Mouse (Mus musculus): ENCODE results near the gene Ndufb6. TPM values are rescaled to one million over a fixed set of nuclear protein-coding genes. Genes with fewer than 3 reads are reported as not detected.

Gene Ndufb6
- total and polyA plus RNA-seq, 3 experiments, result 159 to 253 (median 205) TPM

DNA sequence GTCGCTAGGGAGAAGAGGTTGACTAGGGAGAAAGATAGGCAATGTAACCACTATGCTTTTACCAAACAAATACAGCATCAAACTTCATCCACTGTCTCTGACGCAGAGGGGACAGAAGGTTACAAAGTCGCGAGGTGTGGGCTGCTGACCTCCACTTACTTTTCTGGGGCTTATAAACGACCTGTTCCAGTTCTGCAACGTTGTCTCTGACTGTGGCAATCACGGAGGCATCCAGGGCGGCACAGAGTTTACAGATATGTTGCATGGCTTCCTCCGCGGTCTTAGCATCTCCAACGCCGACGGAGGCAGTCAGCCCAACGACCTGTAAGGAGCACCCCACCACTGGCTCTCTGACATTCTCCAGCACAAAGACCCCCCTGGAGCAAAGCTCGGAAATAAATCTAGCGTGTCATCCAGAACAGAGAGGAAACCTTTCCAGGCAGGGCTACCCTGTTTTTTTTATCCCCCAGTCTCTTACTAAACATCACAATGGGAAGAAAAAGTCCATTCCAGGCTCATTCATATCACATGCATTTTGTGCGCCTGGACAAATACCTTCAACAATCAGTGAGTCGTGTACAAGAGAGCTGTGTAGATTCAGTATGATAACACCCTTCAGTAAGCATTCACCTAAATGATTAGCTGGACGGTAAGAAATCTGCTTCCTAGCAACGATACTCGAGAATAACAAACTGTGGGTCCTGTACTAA is 57.2 kb downstream of the Ndufb6 start:
- no peak for DNase-seq (ENCODE audit: extremely low read depth)
- no peak overlapping the region for H3K27ac ChIP-seq (ENCODE audit: insufficient read depth, low read depth)
- H3K9me3 ChIP-seq (replicated peaks; ENCODE audit: low read length), result no peaks in the 10 kb centered on the region
- no peaks in the 10 kb centered on the region for H3K79me2 ChIP-seq (replicated peaks; ENCODE audit: control insufficient read depth, extremely low read depth, insufficient read depth, poor library complexity, severe bottlenecking)
- TF ChIP-seq ZC3H11A (IDR thresholded peaks at IDR 0.05; ENCODE audit: low read depth, low read length) (no peak), CHD2 (IDR thresholded peaks at IDR 0.05; ENCODE audit: low read length) (no peak), MYC (IDR thresholded peaks at IDR 0.05; ENCODE audit: low read depth, low read length) (no peak), ETS1 (conservative IDR thresholded peaks at IDR 0.05; ENCODE audit: low read depth, low read length) (no peak), IRF4 (IDR thresholded peaks at IDR 0.05; ENCODE audit: low read depth, low read length) (no peak), EP300 (IDR thresholded peaks at IDR 0.05; ENCODE audit: low read length) (no peak), HCFC1 (IDR thresholded peaks at IDR 0.05; ENCODE audit: low read depth, low read length) (no peak), NRF1 (IDR thresholded peaks at IDR 0.05; ENCODE audit: low read depth, low read length) (no peak), SIN3A (IDR thresholded peaks at IDR 0.05; ENCODE audit: low read length) (no peak), SMC3 (IDR thresholded peaks at IDR 0.05; ENCODE audit: low read depth, low read length) (no peak), MAX (IDR thresholded peaks at IDR 0.05; ENCODE audit: low read length) (no peak), USF1 (IDR thresholded peaks at IDR 0.05; ENCODE audit: low read depth, low read length) (no peak), GABPA (IDR thresholded peaks at IDR 0.05; ENCODE audit: insufficient replicate concordance, low read depth, low read length) (no peak), E2F4 (IDR thresholded peaks at IDR 0.05; ENCODE audit: insufficient replicate concordance, low read depth, low read length) (no peak), TCF12 (IDR thresholded peaks at IDR 0.05; ENCODE audit: low read depth, low read length) (no peak), MXI1 (IDR thresholded peaks at IDR 0.05; ENCODE audit: low read depth, low read length) (no peak), POLR2AphosphoS2 (IDR thresholded peaks at IDR 0.05; ENCODE audit: low read depth, low read length) (no peak), ZMIZ1 (IDR thresholded peaks at IDR 0.05; ENCODE audit: low read depth, low read length) (no peak), KAT2A (IDR thresholded peaks at IDR 0.05; ENCODE audit: insufficient replicate concordance, low read length) (no peak), MEF2A (IDR thresholded peaks at IDR 0.05; ENCODE audit: borderline replicate concordance, low read depth, low read length) (no peak)
- H3K36me3 ChIP-seq (replicated peaks in 1 of 2; ENCODE audit: control insufficient read depth in 1 of 2, insufficient read depth in 1 of 2, low read length in 1 of 2), result peaks cover 13 to 51% of the 10 kb centered on the region in 2 experiments
- H3K4me1 ChIP-seq (ENCODE audit: control insufficient read depth in 1 of 2, insufficient read depth in 2 of 2), result peaks cover 0 to 7% of the 10 kb centered on the region in 2 experiments; a peak in 2 of 4 replicates
- dilution Hi-C loops (cut with MboI; ENCODE audit: extremely low pct_ligation_motif_present, extremely low pct_unique_long_range_greater_than_20kb, low sequenced_read_pairs) (no loop called here), in situ Hi-C loops (cut with MboI; ENCODE audit: low pct_ligation_motif_present, low pct_unique_long_range_greater_than_20kb, low sequenced_read_pairs) (no loop called here)
- no peak overlapping the region for H3K9ac ChIP-seq (ENCODE audit: insufficient read depth, low read depth)
- no peaks in the 10 kb centered on the region for H3K27me3 ChIP-seq (replicated peaks)
- no peak overlapping the region for H3K4me2 ChIP-seq (ENCODE audit: insufficient read depth, low read depth, poor library complexity, severe bottlenecking)
- no peak overlapping the region for H3K4me3 ChIP-seq (replicated peaks in 1 of 3; ENCODE audit: low read depth in 2 of 3, low read length in 2 of 3, poor library complexity in 1 of 3)

Measured in CH12.LX (cell line).